Mouse (Mus musculus): ENCODE results near the gene Cpox. TPM values are rescaled to one million over a fixed set of nuclear protein-coding genes. Genes with fewer than 3 reads are reported as not detected.

Gene Cpox
- total RNA-seq, 1 experiment from 2014 or later, result 27.8 TPM

DNA sequence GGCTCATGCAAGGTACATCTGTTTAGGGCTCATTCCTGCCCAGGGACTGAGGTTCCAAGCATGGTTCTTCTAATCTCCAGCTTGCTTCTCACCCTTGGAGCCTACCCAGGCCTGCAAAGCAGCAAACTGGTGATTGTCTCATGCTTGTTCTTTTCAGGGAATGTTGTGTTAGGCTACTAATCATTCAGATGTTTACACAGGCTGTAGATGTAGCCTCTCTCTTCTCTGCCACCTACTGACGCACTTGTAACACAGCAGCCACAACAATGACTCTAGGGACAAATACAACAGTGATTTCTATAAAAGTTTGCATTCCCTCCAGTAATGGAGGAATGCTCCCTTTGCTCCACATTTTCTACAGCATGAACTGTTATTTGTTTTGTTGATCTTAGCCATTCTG is 81.2 kb downstream of the Cpox start:
- no peak for DNase-seq

DNA sequence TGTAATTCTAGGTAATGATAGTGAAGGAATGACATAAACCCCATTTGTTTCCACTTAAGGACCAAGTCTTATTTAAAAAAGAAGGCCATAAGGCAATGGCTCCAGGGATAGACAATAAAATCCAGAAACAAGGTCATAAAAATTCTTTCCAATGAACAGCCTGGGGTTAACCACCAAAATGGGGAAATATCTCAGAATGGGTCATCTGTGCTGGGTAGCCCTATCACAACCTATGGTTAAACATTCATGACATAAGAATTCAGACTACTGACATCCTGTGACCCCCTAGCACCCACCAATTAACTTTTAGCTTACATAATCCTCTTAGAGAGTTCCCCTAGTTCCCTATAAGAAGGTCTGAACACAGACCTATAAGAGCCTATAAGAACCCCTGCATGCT is 86.1 kb downstream of the Cpox start:
- DNase-seq, result no peak

DNA sequence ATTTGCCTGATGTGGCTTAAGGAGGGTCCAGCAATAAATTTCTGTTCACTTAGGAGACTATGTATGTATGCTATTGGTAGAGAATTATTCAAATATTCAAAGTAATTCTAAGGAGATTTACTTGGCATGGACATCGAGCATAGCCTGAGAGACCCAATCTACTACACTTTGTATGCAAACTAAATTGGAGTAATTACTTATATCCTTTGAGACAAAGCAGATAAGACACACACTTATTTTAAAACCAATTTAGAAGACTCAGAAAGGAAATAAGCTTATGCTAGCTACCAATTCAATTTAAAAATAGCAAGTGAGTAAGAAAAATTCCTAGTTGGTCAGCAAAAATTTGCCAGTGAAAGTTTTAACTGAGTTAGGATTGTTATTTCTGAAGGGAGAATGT is 93.0 kb downstream of the Cpox start, which contains the start of gene Olfr172:
TSS of gene Olfr172 (minus strand) at position 101 of the 400 bp plus-strand sequence.
- DNase-seq, result no peak

Small RNA genes within 50 kb of the gene (microRNA-seq; reads per million reads assigned to microRNA genes)
- gene Gm27564, result 0 reads per million in 2 experiments

Other genes starting within 250 kb of the Cpox start
- 21.9 and 35.0 TPM in 2 replicates for gene St3gal6, start 146.0 kb upstream of the Cpox start, total RNA-seq (2021)
- gene Gm813, start 53.3 kb upstream of the Cpox start, total RNA-seq (2021), result not detected in 2 replicates
- not detected in 2 replicates for gene E330017A01Rik, start 31.6 kb upstream of the Cpox start, total RNA-seq (2021)
- not detected in 2 replicates for gene Gpr15, start 48.8 kb downstream of the Cpox start, total RNA-seq (2021)
- gene Cldnd1, start 57.6 kb downstream of the Cpox start, total RNA-seq (2021), result 68.9 and 82.2 TPM in 2 replicates
- gene Olfr172, start 92.9 kb downstream of the Cpox start, total RNA-seq (2021), result not detected in 2 replicates
- not detected in 2 replicates for gene Olfr173, start 130.0 kb downstream of the Cpox start, total RNA-seq (2021)
- not detected in 2 replicates for gene Olfr175-ps1, start 156.5 kb downstream of the Cpox start, total RNA-seq (2021)
- not detected in 2 replicates for gene Olfr177, start 204.5 kb downstream of the Cpox start, total RNA-seq (2021)
- not detected in 2 replicates for gene Olfr178, start 221.8 kb downstream of the Cpox start, total RNA-seq (2021)

Measured in adrenal gland, postnatal 14 days (tissue).